Mouse (Mus musculus): ENCODE results near the gene Cadps2.

- TF ChIP-seq CTCF (IDR thresholded peaks at IDR 0.05; ENCODE audit: insufficient read depth, low read depth, low read length) (no peak), POLR2A (IDR thresholded peaks at IDR 0.05; ENCODE audit: insufficient read depth, low read depth, low read length) (no peak)
Observed at GRCm38 (mm10) chr6:23523710-23524109, 315.5 kb downstream of the Cadps2 start.

Measured in olfactory bulb, adult 2 months (tissue).